Mouse (Mus musculus) monocyte, adult 5-6 weeks (primary cell): Measurements from ENCODE around the gene Usp45. TPM values are rescaled to one million over a fixed set of nuclear protein-coding genes. Genes with fewer than 3 reads are reported as not detected.

Source experiments
- ATAC-seq: fragments of 153-309, 156-312 bp; replicated peaks from 2 replicates; pipeline ENCODE4 v1.8.0; 2017; ENCODE audit warnings: mild to moderate bottlenecking; ENCODE audit not compliant: low TSS enrichment, insufficient number of reproducible peaks, severe bottlenecking, poor library complexity, low FRiP score
- total RNA-seq: library from RNA; stranded (forward); fragments of 200-1000, 200-491, 200-594 nt; gene quantifications from 3 replicates; pipeline ENCODE4 v1.2.3, GENCODE M21; 2017

Gene Usp45
- total RNA-seq, 1 experiment from 2014 or later: 27.2 TPM

GRCm38 (mm10) chr4:21780816-21781726 lies 14.1 kb downstream of the Usp45 start:
- no peak for ATAC-seq

DNA sequence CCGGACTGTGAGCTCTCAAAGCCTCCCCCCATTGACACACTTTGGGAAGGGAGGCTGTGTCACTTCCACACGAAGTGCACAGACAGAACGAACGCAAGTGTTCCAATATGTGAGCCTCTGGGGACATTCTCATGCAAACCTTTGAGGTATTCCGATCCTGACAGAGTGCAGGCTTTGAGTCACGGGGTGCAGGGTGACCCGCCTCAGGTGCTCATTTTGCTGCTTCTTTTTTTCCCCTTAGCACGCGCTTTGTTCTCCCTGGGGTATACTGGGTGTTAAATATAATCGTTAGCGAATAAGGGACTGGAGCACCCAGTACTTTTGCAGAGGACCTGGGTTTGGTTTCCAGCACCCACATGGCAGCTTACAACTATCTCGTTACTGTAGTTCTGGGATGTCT lies 19.3 kb downstream of the Usp45 start:
- ATAC-seq: no peak

- no peak for ATAC-seq
These were observed 21.9 kb downstream of the Usp45 start for GRCm38 (mm10) chr4:21788903-21789302.

- ATAC-seq: no peak
These were observed 22.9 kb downstream of the Usp45 start for GRCm38 (mm10) chr4:21789836-21790235.

DNA sequence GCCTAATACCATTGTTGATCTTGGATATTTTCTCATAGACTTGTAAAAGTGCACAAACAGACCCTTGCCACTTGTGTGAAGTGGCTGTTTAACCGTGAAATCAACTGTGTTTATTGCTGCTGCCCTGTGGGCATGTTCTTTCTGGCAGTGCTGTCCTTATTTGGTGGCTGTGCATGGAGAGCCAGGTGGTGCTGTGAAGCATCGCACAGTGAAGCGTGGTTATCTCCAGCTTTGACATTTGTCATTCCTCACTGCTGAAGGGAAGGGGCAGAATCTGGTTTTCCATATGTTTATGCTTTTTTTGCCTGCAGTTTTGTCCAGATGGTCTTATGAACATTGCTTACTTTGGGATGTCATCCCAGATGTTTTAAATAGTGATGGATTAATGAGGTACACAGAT lies 26.7 kb downstream of the Usp45 start:
- no peak for ATAC-seq

DNA sequence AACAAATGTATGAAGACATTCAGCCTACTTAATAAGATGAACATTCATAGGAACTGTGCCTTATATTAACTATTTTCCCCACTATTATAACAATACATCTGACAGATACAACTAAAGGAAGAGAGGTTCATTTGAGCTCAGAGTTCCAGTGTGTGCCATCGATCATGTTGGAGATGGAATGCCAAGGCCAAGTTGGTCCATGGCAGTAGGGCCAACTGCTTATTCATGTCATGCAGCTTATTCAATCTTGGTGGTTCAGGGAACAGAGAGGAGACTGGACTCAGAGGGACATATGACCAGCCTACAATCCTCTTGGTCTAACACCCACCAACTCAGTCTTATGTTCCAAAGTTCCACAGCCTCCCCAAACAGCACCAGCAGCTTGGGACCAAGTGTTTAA lies 34.1 kb downstream of the Usp45 start:
- ATAC-seq: no peak

- ATAC-seq: no peak
These were observed 34.7 kb downstream of the Usp45 start for GRCm38 (mm10) chr4:21801620-21802019.

DNA sequence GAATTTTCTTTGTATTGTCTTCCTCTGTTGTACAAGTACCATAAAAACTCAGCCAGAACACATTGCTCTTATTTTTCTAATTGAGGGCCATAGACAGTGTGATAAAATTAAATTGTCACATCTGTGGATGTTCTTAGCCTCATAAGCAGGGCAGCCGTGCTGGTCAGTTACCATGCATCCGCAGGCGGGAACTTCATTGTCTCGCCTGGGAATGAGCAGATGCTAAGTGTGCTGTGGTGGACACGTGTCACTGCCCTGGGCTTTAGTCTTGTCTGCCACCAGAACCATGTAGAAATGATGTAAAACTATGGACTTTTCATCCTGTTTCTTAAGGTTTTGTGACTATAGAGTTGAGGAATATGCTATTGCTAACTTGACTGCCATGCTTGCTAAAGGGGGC lies 40.2 kb downstream of the Usp45 start:
- no peak for ATAC-seq

- ATAC-seq: no peak
These were observed 43.7 kb downstream of the Usp45 start for GRCm38 (mm10) chr4:21810608-21811007.

- ATAC-seq: no peak
These were observed 45.7 kb downstream of the Usp45 start for GRCm38 (mm10) chr4:21812635-21813034.

- ATAC-seq: peak; percentile 70; the same call in 1 of the 2 replicates
These were observed 47.1 kb downstream of the Usp45 start for GRCm38 (mm10) chr4:21814029-21814428.

DNA sequence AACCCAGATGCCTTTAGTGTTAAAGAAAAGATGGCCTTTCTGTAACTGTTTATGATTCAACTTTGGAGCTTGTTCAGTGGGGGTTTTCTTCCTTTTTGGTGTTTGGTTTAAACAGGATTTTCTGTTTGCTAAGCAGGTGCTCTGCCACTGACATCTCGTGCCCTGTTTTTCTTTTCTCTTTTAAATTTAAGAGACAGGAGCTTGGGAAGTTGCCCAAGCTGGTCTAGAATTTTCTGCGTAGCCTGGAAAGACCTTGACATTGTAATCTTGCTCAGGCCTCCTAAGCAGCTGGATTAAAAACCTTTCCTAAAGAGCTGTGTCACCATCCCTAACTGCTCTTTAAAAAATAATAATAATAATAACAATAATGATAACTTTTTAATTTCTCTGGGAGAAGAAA lies 59.7 kb downstream of the Usp45 start:
- ATAC-seq: no peak

DNA sequence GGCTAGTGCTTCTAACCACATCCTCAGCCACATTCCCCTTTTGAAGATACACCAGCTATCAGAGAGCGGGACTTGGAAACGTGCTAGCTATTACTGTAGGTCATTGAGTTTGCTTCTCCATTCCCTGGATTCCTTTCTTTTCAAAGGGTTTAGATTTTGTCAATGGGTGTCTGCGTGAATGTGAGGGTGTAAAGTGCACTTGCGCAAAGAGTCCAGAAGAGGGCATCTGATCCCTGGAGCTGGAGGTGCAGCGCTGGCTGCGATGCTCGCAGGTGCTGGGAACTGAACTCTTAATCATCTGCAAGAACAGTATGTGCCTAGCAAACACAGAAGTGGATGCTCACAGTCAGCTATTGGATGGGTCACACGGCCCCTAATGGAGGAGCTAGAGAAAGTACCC lies 65.9 kb downstream of the Usp45 start:
- no peak for ATAC-seq

DNA sequence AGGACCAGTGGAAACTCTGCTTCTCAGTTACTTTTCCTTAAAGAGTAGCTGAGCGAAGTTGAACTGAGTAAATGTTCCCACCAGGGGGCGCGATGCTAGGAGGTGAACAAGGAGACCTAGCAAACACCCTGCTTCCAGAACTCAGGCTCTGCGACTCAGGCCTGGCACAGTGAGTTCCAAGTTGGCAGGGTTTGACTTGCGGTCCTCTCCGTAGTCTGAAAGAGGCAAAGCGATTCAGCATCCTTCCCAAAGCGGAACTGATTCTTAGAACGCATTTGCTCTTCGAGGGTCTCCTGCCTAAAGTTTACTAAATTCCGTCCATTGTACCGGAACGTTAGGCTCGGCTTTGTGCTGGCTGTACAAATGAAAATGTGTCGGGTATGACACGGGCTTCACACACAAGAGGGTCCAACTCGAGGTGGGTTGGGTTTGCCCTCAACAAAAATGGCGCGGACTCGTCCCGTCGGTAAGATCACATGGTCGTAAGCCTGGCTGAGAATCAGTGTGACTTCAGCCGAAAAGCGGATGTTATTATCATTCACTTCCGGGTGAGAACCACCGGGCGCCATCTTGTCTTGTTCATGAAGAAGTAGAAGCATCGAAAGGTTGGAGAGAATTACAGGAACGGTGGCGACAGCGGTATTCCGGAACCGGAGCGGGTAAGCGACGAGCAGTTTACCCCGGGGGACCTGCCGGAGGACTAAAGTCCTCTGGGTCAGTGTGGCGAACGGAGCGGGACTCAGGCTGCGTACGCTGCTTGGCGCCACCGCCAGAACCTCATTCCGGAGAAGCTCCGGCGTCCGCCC lies 80.7 kb downstream of the Usp45 start, which contains the start of gene Pnisr:
Pnisr (plus strand) TSS at position 103 of the 806 bp plus-strand sequence.
- ATAC-seq: peak; percentile 94

DNA sequence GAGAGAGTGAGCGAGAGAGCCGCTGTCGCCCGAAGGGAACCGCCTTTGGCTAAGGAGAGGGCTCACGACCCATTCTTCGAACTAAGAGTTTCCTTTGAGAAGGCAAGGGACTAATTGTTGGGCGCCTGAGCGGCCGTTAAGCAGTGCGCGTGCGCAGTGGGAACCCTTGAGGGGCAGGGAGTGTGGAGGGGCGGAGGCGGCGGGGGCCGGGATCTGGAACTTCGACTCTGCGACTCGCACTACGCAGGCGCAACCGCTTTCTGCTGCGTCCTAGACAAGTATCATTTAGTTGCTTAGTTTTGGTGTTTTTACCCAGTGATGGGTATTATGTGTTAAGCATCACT lies 81.3 kb downstream of the Usp45 start:
- peak; percentile 64 for ATAC-seq

- ATAC-seq: no peak
These were observed 90.5 kb downstream of the Usp45 start for GRCm38 (mm10) chr4:21857481-21857880.

GRCm38 (mm10) chr4:21865226-21865625 lies 98.3 kb downstream of the Usp45 start:
- no peak for ATAC-seq

GRCm38 (mm10) chr4:21878776-21879175 lies 111.8 kb downstream of the Usp45 start:
- ATAC-seq: no peak

DNA sequence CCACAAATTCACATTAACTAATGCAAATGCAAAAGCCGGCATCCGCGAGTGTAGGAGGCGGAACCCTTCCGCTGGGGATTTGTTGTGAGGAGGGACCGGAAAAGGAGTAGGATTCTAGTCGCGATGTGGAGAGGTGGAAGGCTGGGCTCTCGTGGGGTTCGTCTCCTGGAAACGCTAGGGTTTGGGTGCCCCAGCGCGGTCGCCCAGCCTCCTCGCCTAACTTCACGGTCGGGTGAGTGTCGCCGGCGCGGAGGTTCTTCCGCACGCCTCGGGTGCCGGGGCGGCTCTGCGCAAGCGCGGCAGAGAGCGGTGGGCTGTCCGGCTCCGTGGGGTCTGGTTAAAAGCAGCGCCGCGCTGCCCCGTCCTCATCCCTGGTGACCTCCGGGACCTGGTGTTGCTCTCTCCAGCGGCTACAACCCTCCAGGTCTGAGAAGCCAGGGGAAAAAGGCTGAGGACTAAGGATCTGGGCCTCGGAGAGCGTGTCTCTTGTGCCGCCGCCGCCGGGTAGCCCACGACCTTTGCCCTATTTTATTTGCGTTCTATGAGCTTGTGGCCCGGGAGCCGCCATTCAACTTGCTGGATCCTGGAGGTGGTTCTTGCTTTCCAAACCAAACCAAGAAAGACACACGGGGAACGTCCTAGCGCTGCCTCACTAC lies 112.7 kb downstream of the Usp45 start, which contains the start of gene Coq3:
Coq3 (plus strand) TSS at position 109 of the 656 bp plus-strand sequence.
- peak; percentile 81 for ATAC-seq
